Mouse (Mus musculus) MEL (cell line): ENCODE measurements around the gene Jpt1. TPM values are rescaled to one million over a fixed set of nuclear protein-coding genes. Genes with fewer than 3 reads are reported as not detected.

ENCODE experiments used
- DNase-seq: peaks from one replicate; pipeline ENCODE4 v3.0.0; 2011; ENCODE audit warnings: low read depth, low spot score
- H3K27ac ChIP-seq: 2 replicates; pipeline ENCODE4 v1.5.1; 2012; ENCODE audit warnings: low read depth, mild to moderate bottlenecking, control low read depth, low read length, moderate library complexity; ENCODE audit not compliant: control insufficient read depth
- H3K27me3 ChIP-seq, 2 experiments: fragments of 150-350 bp in 1 of 2; sonication (generic) in 1 of 2; 2 replicates each; pipeline ENCODE4 v1.6.1; 2012; ENCODE audit warnings: low read length in 2 of 2, mild to moderate bottlenecking in 2 of 2, improper control_type of control experiment in 1 of 2, moderate library complexity in 1 of 2; ENCODE audit not compliant: insufficient read depth in 2 of 2, control insufficient read depth in 1 of 2
- H3K36me3 ChIP-seq, 2 experiments: 2 replicates each; pipeline ENCODE4 v1.6.1; 2012 to 2014; ENCODE audit warnings: low read length in 2 of 2, improper control_type of control experiment in 1 of 2, inconsistent platforms in 1 of 2, mild to moderate bottlenecking in 1 of 2; ENCODE audit not compliant: insufficient read depth in 2 of 2, control insufficient read depth in 1 of 2
- H3K4me1 ChIP-seq, 2 experiments: fragments of 150-350 bp in 1 of 2; sonication (generic) in 1 of 2; 2 replicates each; pipeline ENCODE4 v1.6.1; 2012; ENCODE audit warnings: low read length in 2 of 2, improper control_type of control experiment in 1 of 2, mild to moderate bottlenecking in 1 of 2; ENCODE audit not compliant: insufficient read depth in 2 of 2, control insufficient read depth in 1 of 2
- H3K4me3 ChIP-seq, 2 experiments: fragments of 150-350 bp in 1 of 2; sonication (generic) in 1 of 2; 2 replicates each; pipeline ENCODE4 v1.5.1; 2012; ENCODE audit warnings: low read depth in 2 of 2, low read length in 2 of 2, mild to moderate bottlenecking in 2 of 2, moderate library complexity in 2 of 2, control low read depth in 1 of 2, improper control_type of control experiment in 1 of 2; ENCODE audit not compliant: control insufficient read depth in 1 of 2, insufficient read depth in 1 of 2
- H3K79me2 ChIP-seq: 2 replicates; pipeline ENCODE4 v1.6.1; 2012; ENCODE audit warnings: mild to moderate bottlenecking, low read length, moderate library complexity; ENCODE audit not compliant: control insufficient read depth, poor library complexity, insufficient read depth
- H3K9ac ChIP-seq: 2 replicates; pipeline ENCODE4 v1.6.1; 2012; ENCODE audit warnings: low read depth, mild to moderate bottlenecking, control low read depth, low read length, moderate library complexity; ENCODE audit not compliant: control insufficient read depth, poor library complexity, severe bottlenecking
- H3K9me3 ChIP-seq: fragments of 150-350 bp; sonication (generic); replicated peaks from 2 replicates; pipeline ENCODE4 v1.6.1; 2012; ENCODE audit warnings: mild to moderate bottlenecking, low read length, improper control_type of control experiment, moderate library complexity; ENCODE audit not compliant: insufficient read depth
- BHLHE40 ChIP-seq: IDR thresholded peaks from 2 replicates; pipeline ENCODE4 v1.6.1; 2012; ENCODE audit warnings: low read depth, mild to moderate bottlenecking, inconsistent platforms, low read length, improper control_type of control experiment, borderline replicate concordance
- CHD2 ChIP-seq: IDR thresholded peaks from 2 replicates; pipeline ENCODE4 v1.6.1; 2011; ENCODE audit warnings: low read length, improper control_type of control experiment
- CTCF ChIP-seq, 3 experiments: IDR thresholded peaks in 2 of 3; conservative IDR thresholded peaks in 1 of 3; 2 replicates each; pipeline ENCODE4 v1.5.1; 2011 to 2012; ENCODE audit warnings: low read length in 3 of 3, low read depth in 2 of 3, mild to moderate bottlenecking in 2 of 3, improper control_type of control experiment in 1 of 3, inconsistent platforms in 1 of 3, mixed read lengths in 1 of 3, moderate library complexity in 1 of 3; ENCODE audit not compliant: control insufficient read depth in 1 of 3, insufficient read depth in 1 of 3, poor library complexity in 1 of 3, severe bottlenecking in 1 of 3
- GABPA ChIP-seq: IDR thresholded peaks from 2 replicates; pipeline ENCODE4 v1.6.1; 2012; ENCODE audit warnings: low read depth, mild to moderate bottlenecking, inconsistent platforms, low read length, improper control_type of control experiment, moderate library complexity
- GATA1 ChIP-seq: IDR thresholded peaks from 2 replicates; pipeline ENCODE4 v1.6.1; 2011; ENCODE audit warnings: low read depth, low read length, improper control_type of control experiment
- KAT2A ChIP-seq: conservative IDR thresholded peaks from 2 replicates; pipeline ENCODE4 v1.6.1; 2012; ENCODE audit warnings: low read depth, low read length, improper control_type of control experiment, inconsistent platforms
- MAX ChIP-seq: IDR thresholded peaks from 2 replicates; pipeline ENCODE4 v1.6.1; 2011; ENCODE audit warnings: low read length, improper control_type of control experiment
- MAZ ChIP-seq: IDR thresholded peaks from 2 replicates; pipeline ENCODE4 v1.6.1; 2012; ENCODE audit warnings: low read depth, mild to moderate bottlenecking, inconsistent platforms, low read length, improper control_type of control experiment
- MEF2A ChIP-seq: IDR thresholded peaks from 2 replicates; pipeline ENCODE4 v1.6.1; 2014; ENCODE audit warnings: low read depth, mild to moderate bottlenecking, inconsistent platforms, low read length, improper control_type of control experiment; ENCODE audit not compliant: poor library complexity, insufficient replicate concordance, severe bottlenecking; ENCODE audit errors: extremely low read depth
- MYB ChIP-seq: IDR thresholded peaks from 2 replicates; pipeline ENCODE4 v1.6.1; 2011; ENCODE audit warnings: mild to moderate bottlenecking, low read depth, low read length, improper control_type of control experiment
- MYC ChIP-seq: IDR thresholded peaks from 2 replicates; pipeline ENCODE4 v1.6.1; 2011; ENCODE audit warnings: low read depth, mild to moderate bottlenecking, low read length, improper control_type of control experiment, moderate library complexity
- RAD21 ChIP-seq: IDR thresholded peaks from 2 replicates; pipeline ENCODE4 v1.6.1; 2011; ENCODE audit warnings: mild to moderate bottlenecking, low read depth, low read length, improper control_type of control experiment
- RCOR1 ChIP-seq: IDR thresholded peaks from 2 replicates; pipeline ENCODE4 v1.6.1; 2012; ENCODE audit warnings: low read depth, mild to moderate bottlenecking, inconsistent platforms, low read length, improper control_type of control experiment
- SMC3 ChIP-seq: IDR thresholded peaks from 2 replicates; pipeline ENCODE4 v1.6.1; 2011; ENCODE audit warnings: low read depth, low read length, improper control_type of control experiment
- TAL1 ChIP-seq: IDR thresholded peaks from 2 replicates; pipeline ENCODE4 v1.6.1; 2012; ENCODE audit warnings: mild to moderate bottlenecking, inconsistent platforms, low read length, moderate library complexity, mixed read lengths
- TCF12 ChIP-seq: IDR thresholded peaks from 2 replicates; pipeline ENCODE4 v1.6.1; 2014; ENCODE audit warnings: low read depth, mild to moderate bottlenecking, inconsistent platforms, low read length, improper control_type of control experiment, moderate library complexity
- UBTF ChIP-seq: IDR thresholded peaks from 2 replicates; pipeline ENCODE4 v1.6.1; 2012; ENCODE audit warnings: low read depth, mild to moderate bottlenecking, inconsistent platforms, low read length, improper control_type of control experiment, moderate library complexity, borderline replicate concordance; ENCODE audit not compliant: insufficient read depth
- ZC3H11A ChIP-seq: IDR thresholded peaks from 2 replicates; pipeline ENCODE4 v1.6.1; 2012; ENCODE audit warnings: low read depth, mild to moderate bottlenecking, inconsistent platforms, low read length, improper control_type of control experiment
- ZKSCAN1 ChIP-seq: IDR thresholded peaks from 2 replicates; pipeline ENCODE4 v1.6.1; 2012; ENCODE audit warnings: low read depth, mild to moderate bottlenecking, inconsistent platforms, low read length, improper control_type of control experiment, moderate library complexity
- ZMIZ1 ChIP-seq: IDR thresholded peaks from 2 replicates; pipeline ENCODE4 v1.6.1; 2012; ENCODE audit warnings: low read depth, mild to moderate bottlenecking, inconsistent platforms, low read length, improper control_type of control experiment, moderate library complexity
- polyA plus RNA-seq, 2 experiments: library from polyadenylated mRNA; stranded (reverse) in 1 of 2; unstranded in 1 of 2; fragments of >175 nt in 1 of 2; fragments of >200 nt in 1 of 2; gene quantifications; 2 replicates each; pipeline versions ENCODE4 v1.2.1 to v1.2.4; 2012; ENCODE audit warnings: low replicate concordance in 2 of 2, low read depth in 1 of 2; ENCODE audit not compliant: insufficient read length in 2 of 2, insufficient read depth in 1 of 2, missing spikeins in 1 of 2
- total RNA-seq: library from RNA; depleted of rRNA; stranded (reverse); fragments of 300-350 nt; gene quantifications from 2 replicates; pipeline ENCODE4 v1.2.3, GENCODE M21; 2012

Jpt1 gene
- total and polyA plus RNA-seq, 3 experiments, result 353 to 382 TPM; not detected in 1

DNA sequence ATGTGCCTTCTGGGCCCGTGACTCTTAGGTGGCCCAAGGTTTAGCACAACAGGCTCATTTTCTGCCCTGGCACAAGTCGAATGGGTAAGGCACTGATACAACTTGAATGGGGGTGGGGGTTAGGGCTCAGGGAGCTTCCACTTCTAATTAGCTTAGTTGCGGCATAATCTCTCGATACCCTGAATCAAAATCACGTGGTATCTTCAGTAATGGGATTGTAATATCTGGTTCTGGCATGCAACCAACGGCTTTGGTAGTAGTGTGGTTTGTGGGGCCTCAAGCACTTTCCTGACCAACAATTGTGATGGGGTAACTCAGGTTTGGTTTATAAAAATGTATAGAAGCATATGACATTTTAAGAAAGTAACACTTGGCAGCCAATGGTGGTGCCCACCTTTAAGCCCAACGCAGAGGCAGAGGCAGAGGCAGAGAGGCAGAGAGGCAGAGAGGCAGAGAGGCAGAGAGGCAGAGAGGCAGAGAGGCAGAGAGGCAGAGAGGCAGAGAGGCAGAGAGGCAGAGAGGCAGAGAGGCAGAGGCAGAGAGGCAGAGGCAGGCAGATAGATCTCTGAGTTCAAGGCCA lies 61.8 kb downstream of the Jpt1 start (continued):
- TF ChIP-seq GABPA (no peak), BHLHE40 (no peak), MAZ (no peak), TAL1 (no peak), TCF12 (no peak)

DNA sequence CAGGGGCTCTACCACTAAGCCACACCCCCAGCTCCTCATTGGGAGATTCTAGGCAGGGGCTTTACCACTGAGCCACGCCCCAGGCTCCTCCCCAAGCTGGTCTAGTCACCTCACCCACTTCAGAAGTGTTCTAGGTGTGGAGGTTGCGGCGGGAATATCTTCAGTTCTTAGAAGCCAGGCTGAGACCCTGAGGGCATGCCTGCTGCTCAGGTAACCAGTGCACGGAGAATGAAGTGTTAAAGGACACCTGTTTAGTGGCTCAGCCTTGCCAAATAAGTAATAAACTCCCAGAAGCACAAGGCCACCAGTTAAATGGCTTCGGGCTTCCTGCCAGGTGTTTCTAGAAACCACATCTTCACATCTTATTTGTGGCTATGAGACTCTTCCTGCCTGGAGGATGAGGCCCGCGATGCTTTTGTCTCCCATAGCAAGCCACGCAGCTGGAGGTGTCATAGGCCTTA lies 62.4 kb downstream of the Jpt1 start:
- TF ChIP-seq ZC3H11A (no peak), GABPA (no peak), CTCF (IDR thresholded peaks at IDR 0.05 in 2 of 3, conservative IDR thresholded peaks at IDR 0.05 in 1 of 3; ENCODE audit: control insufficient read depth in 1 of 3, insufficient read depth in 1 of 3, low read depth in 2 of 3, low read length in 3 of 3, poor library complexity in 1 of 3, severe bottlenecking in 1 of 3) (no peak), RAD21 (no peak), MYB (no peak), GATA1 (no peak), MYC (no peak), RCOR1 (no peak), UBTF (no peak), KAT2A (no peak), ZMIZ1 (no peak), BHLHE40 (no peak), SMC3 (no peak), ZKSCAN1 (no peak), MEF2A (no peak), MAX (no peak), CHD2 (no peak), TCF12 (no peak)
- TF ChIP-seq, all 39 proteins: peak for 0
- DNase-seq, result peak; percentile 54
- no peaks in the 10 kb centered on the region for H3K36me3 ChIP-seq
- H3K9ac ChIP-seq, result no peak overlapping the region
- no peaks in the 10 kb centered on the region for H3K27me3 ChIP-seq
- H3K4me3 ChIP-seq, result no peak overlapping the region
- H3K79me2 ChIP-seq, result no peaks in the 10 kb centered on the region
- H3K27ac ChIP-seq, result peak overlapping the region; percentile 5; the same call in 1 of the 2 replicates
- H3K4me1 ChIP-seq, result peaks cover 3 to 13% of the 10 kb centered on the region in 2 experiments
- no peaks in the 10 kb centered on the region for H3K9me3 ChIP-seq
